Mouse (Mus musculus) left cerebral cortex, adult 8-10 months (tissue): ENCODE measurements around the gene Stx6. TPM values are rescaled to one million over a fixed set of nuclear protein-coding genes. Genes with fewer than 3 reads are reported as not detected.
"Not testable (repeated sequence)": the region's sequence is repeated elsewhere in the genome, so short reads cannot be mapped to it uniquely, and the experiment has no call there.

Experiments used
- DNase-seq, 2 experiments: peaks; one replicate each; pipeline ENCODE4 v3.0.0; 2022; ENCODE audit warnings: low spot score in 2 of 2
- total RNA-seq, 4 experiments: library from RNA; stranded (reverse); gene quantifications; 2 replicates each; pipeline ENCODE4 v1.2.4; 2022

Stx6 gene
- total RNA-seq, 4 experiments from 2014 or later: 117 to 129 (median 119) TPM

- peak; percentile 39 to 48 for DNase-seq
Observed at GRCm38 (mm10) chr1:155158970-155159484, 512 bp downstream of the Stx6 start.

GRCm38 (mm10) chr1:155167453-155167852 lies 8.9 kb downstream of the Stx6 start:
- no peak for DNase-seq

GRCm38 (mm10) chr1:155169935-155170334 lies 11.4 kb downstream of the Stx6 start:
- DNase-seq: no peak

- no peak for DNase-seq
Observed at GRCm38 (mm10) chr1:155172895-155173643, 14.6 kb downstream of the Stx6 start.

- not testable (repeated sequence) for DNase-seq
Observed at GRCm38 (mm10) chr1:155173644-155174016, 15.1 kb downstream of the Stx6 start.

- DNase-seq: no peak
Observed at GRCm38 (mm10) chr1:155174424-155174823, 15.9 kb downstream of the Stx6 start.

- DNase-seq: no peak
Observed at GRCm38 (mm10) chr1:155178192-155178924, 19.8 kb downstream of the Stx6 start.

- no peak for DNase-seq
Observed at GRCm38 (mm10) chr1:155184191-155184590, 25.7 kb downstream of the Stx6 start.

- DNase-seq: no peak
Observed at GRCm38 (mm10) chr1:155188656-155189055, 30.1 kb downstream of the Stx6 start.

- no peak for DNase-seq
Observed at GRCm38 (mm10) chr1:155191219-155191618, 32.7 kb downstream of the Stx6 start.

- no peak for DNase-seq
Observed at GRCm38 (mm10) chr1:155191671-155192070, 33.2 kb downstream of the Stx6 start.

- DNase-seq: no peak
Observed at GRCm38 (mm10) chr1:155192805-155193368, 34.4 kb downstream of the Stx6 start.

- DNase-seq: no peak
Observed at GRCm38 (mm10) chr1:155196691-155197090, 38.2 kb downstream of the Stx6 start.

- DNase-seq: no peak
Observed at GRCm38 (mm10) chr1:155199522-155199921, 41.0 kb downstream of the Stx6 start.

- no peak for DNase-seq
Observed at GRCm38 (mm10) chr1:155200967-155201366, 42.5 kb downstream of the Stx6 start.

- peak in 1 of 2 experiments; percentile 63 for DNase-seq
Observed at GRCm38 (mm10) chr1:155201373-155201879, 42.9 kb downstream of the Stx6 start.

- no peak for DNase-seq
Observed at GRCm38 (mm10) chr1:155201914-155202313, 43.4 kb downstream of the Stx6 start.

- DNase-seq: no peak
Observed at GRCm38 (mm10) chr1:155202472-155202871, 44.0 kb downstream of the Stx6 start.

GRCm38 (mm10) chr1:155203101-155203500 lies 44.6 kb downstream of the Stx6 start:
- DNase-seq: no peak

GRCm38 (mm10) chr1:155203954-155204353 lies 45.4 kb downstream of the Stx6 start:
- no peak for DNase-seq

- DNase-seq: no peak
Observed at GRCm38 (mm10) chr1:155204560-155205162, 46.1 kb downstream of the Stx6 start.

- DNase-seq: no peak
Observed at GRCm38 (mm10) chr1:155205311-155205710, 46.8 kb downstream of the Stx6 start.
